Mouse (Mus musculus) CH12.LX (cell line): ENCODE data around the gene Pdlim1.

ENCODE experiments used
- CTCF ChIP-seq, 2 experiments: IDR thresholded peaks in 1 of 2; conservative IDR thresholded peaks in 1 of 2; 2 replicates each; pipeline ENCODE4 v1.5.1; 2011 to 2012; ENCODE audit warnings: low read depth in 2 of 2, low read length in 2 of 2, improper control_type of control experiment in 1 of 2, inconsistent platforms in 1 of 2, mild to moderate bottlenecking in 1 of 2, moderate library complexity in 1 of 2
- ELF1 ChIP-seq: IDR thresholded peaks from 2 replicates; pipeline ENCODE4 v1.6.1; 2014; ENCODE audit warnings: low read depth, mild to moderate bottlenecking, inconsistent platforms, low read length, improper control_type of control experiment
- GABPA ChIP-seq: IDR thresholded peaks from 2 replicates; pipeline ENCODE4 v1.6.1; 2012; ENCODE audit warnings: low read depth, low read length, improper control_type of control experiment, inconsistent platforms; ENCODE audit not compliant: insufficient replicate concordance
- HCFC1 ChIP-seq: IDR thresholded peaks from 2 replicates; pipeline ENCODE4 v1.6.1; 2012; ENCODE audit warnings: low read depth, mild to moderate bottlenecking, inconsistent platforms, low read length, improper control_type of control experiment
- MAX ChIP-seq: IDR thresholded peaks from 2 replicates; pipeline ENCODE4 v1.6.1; 2011; ENCODE audit warnings: low read length, improper control_type of control experiment
- POLR2A ChIP-seq: IDR thresholded peaks from 2 replicates; pipeline ENCODE4 v1.6.1; 2011; ENCODE audit warnings: low read depth, mild to moderate bottlenecking, improper control_type of control experiment, low read length
- SIN3A ChIP-seq: IDR thresholded peaks from 2 replicates; pipeline ENCODE4 v1.6.1; 2012; ENCODE audit warnings: low read length, improper control_type of control experiment, inconsistent platforms
- ZKSCAN1 ChIP-seq: IDR thresholded peaks from 2 replicates; pipeline ENCODE4 v1.6.1; 2012; ENCODE audit warnings: low read depth, inconsistent platforms, low read length, improper control_type of control experiment, borderline replicate concordance

DNA sequence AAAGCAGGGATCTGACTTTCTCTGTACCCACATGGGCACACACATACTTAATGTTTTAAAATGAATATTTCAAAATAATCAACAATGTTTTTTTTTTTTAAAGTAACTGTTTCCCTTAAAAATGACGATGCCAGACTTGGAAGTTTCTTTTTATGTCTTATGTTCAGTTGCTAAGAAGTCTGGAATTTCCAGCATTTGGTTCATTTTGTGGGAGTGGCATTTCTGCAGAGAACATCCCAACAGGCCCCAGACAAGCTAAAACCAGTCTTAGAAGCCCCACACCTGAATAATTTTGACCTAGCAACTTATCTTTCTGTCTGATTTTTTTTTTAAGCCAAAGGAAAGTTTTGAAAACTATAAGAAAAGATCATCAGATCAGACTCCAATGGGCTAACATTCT is 16.1 kb downstream of the Pdlim1 start:
- TF ChIP-seq CTCF (conservative IDR thresholded peaks at IDR 0.05 in 1 of 2, IDR thresholded peaks at IDR 0.05 in 1 of 2; ENCODE audit: low read depth in 2 of 2, low read length in 2 of 2) = no peak
- TF ChIP-seq MAX = no peak
- no peak for TF ChIP-seq ZKSCAN1
- no peak for TF ChIP-seq ELF1
- no peak for TF ChIP-seq POLR2A
- TF ChIP-seq GABPA = no peak
- no peak for TF ChIP-seq HCFC1
- TF ChIP-seq SIN3A = no peak
